Mouse (Mus musculus): ENCODE measurements around the gene Gm36176. TPM values are rescaled to one million over a fixed set of nuclear protein-coding genes. Genes with fewer than 3 reads are reported as not detected.

Gene Gm36176
- polyA plus RNA-seq, 1 experiment from 2014 or later: not detected

- H3K27me3 ChIP-seq (replicated peaks; ENCODE audit: control insufficient read depth, insufficient read depth, low read length): no peaks in the 10 kb centered on the region
- H3K36me3 ChIP-seq (ENCODE audit: control insufficient read depth, insufficient read depth, low read length): no peaks in the 10 kb centered on the region
- H3K27ac ChIP-seq (ENCODE audit: low read depth): no peak overlapping the region
- no peak overlapping the region for H3K9ac ChIP-seq (ENCODE audit: low read length)
- no peak overlapping the region for H3K4me3 ChIP-seq (ENCODE audit: low read depth, low read length)
- ATAC-seq (replicated peaks; ENCODE audit: low FRiP score, low TSS enrichment, low read depth) (no peak), DNase-seq (ENCODE audit: low spot score) (no peak)
- H3K4me1 ChIP-seq (replicated peaks; ENCODE audit: control insufficient read depth, insufficient read depth, low read length): no peaks in the 10 kb centered on the region; the same call in 1 of the 2 replicates
- no peak overlapping the region for H3K4me2 ChIP-seq (ENCODE audit: low read length)
- H3K9me3 ChIP-seq (ENCODE audit: control insufficient read depth, low read length): no peaks in the 10 kb centered on the region
- 86% methylated on average over 8 of the region's 8 CpGs for WGBS
These were observed 44.5 kb downstream of the Gm36176 start for GRCm38 (mm10) chr10:77890987-77891565.

GRCm38 (mm10) chr10:77895562-77895961 is 49.0 kb downstream of the Gm36176 start:
- Histone ChIP-seq H3K27me3 (replicated peaks; ENCODE audit: control insufficient read depth, insufficient read depth, low read length) (no peaks in the 10 kb centered on the region), H3K4me1 (replicated peaks; ENCODE audit: control insufficient read depth, insufficient read depth, low read length) (no peaks in the 10 kb centered on the region; the same call in 1 of the 2 replicates), H3K9me3 (ENCODE audit: control insufficient read depth, low read length) (no peaks in the 10 kb centered on the region), H3K36me3 (ENCODE audit: control insufficient read depth, insufficient read depth, low read length) (no peaks in the 10 kb centered on the region), H3K4me3 (ENCODE audit: low read depth, low read length) (no peak overlapping the region), H3K4me2 (ENCODE audit: low read length) (no peak overlapping the region), H3K27ac (ENCODE audit: low read depth) (no peak overlapping the region), H3K9ac (ENCODE audit: low read length) (no peak overlapping the region)
- WGBS: 36% methylated on average over 5 of the region's 5 CpGs
- no peak for ATAC-seq (replicated peaks; ENCODE audit: low FRiP score, low TSS enrichment, low read depth)
- DNase-seq (ENCODE audit: low spot score): no peak

Other genes starting within 250 kb of the Gm36176 start
- gene Sumo3, start 240.7 kb upstream of the Gm36176 start, polyA plus RNA-seq (2014; fragmentation: Nextera tagmentation; extraction: Ambion mirVana): 314 and 336 TPM in 2 replicates
- 2.0 TPM in 1 of 2 replicates, not detected in the other for gene Gm49325, start 240.6 kb upstream of the Gm36176 start, polyA plus RNA-seq (2014; fragmentation: Nextera tagmentation; extraction: Ambion mirVana)
- 46.7 and 48.5 TPM in 2 replicates for gene Ube2g2, start 224.5 kb upstream of the Gm36176 start, polyA plus RNA-seq (2014; fragmentation: Nextera tagmentation; extraction: Ambion mirVana)
- 0.62 and 1.2 TPM in 2 replicates for gene Tspear, start 160.2 kb upstream of the Gm36176 start, polyA plus RNA-seq (2014; fragmentation: Nextera tagmentation; extraction: Ambion mirVana)
- not detected in 2 replicates for gene Gm19402, start 156.0 kb upstream of the Gm36176 start, polyA plus RNA-seq (2014; fragmentation: Nextera tagmentation; extraction: Ambion mirVana)
- gene Gm9508, start 149.6 kb upstream of the Gm36176 start, polyA plus RNA-seq (2014; fragmentation: Nextera tagmentation; extraction: Ambion mirVana): not detected in 2 replicates
- not detected in 2 replicates for gene Gm10272, start 140.2 kb upstream of the Gm36176 start, polyA plus RNA-seq (2014; fragmentation: Nextera tagmentation; extraction: Ambion mirVana)
- gene Gm10024, start 135.3 kb upstream of the Gm36176 start, polyA plus RNA-seq (2014; fragmentation: Nextera tagmentation; extraction: Ambion mirVana): not detected in 2 replicates
- gene Gm10142, start 131.0 kb upstream of the Gm36176 start, polyA plus RNA-seq (2014; fragmentation: Nextera tagmentation; extraction: Ambion mirVana): not detected in 2 replicates
- gene Krtap12-1, start 126.2 kb upstream of the Gm36176 start, polyA plus RNA-seq (2014; fragmentation: Nextera tagmentation; extraction: Ambion mirVana): not detected in 2 replicates
- gene Gm10100, start 120.3 kb upstream of the Gm36176 start, polyA plus RNA-seq (2014; fragmentation: Nextera tagmentation; extraction: Ambion mirVana): not detected in 2 replicates
- not detected in 2 replicates for gene Gm18596, start 104.2 kb upstream of the Gm36176 start, polyA plus RNA-seq (2014; fragmentation: Nextera tagmentation; extraction: Ambion mirVana)
- gene Gm9736, start 95.4 kb upstream of the Gm36176 start, polyA plus RNA-seq (2014; fragmentation: Nextera tagmentation; extraction: Ambion mirVana): not detected in 2 replicates
- gene Gm3233, start 87.1 kb upstream of the Gm36176 start, polyA plus RNA-seq (2014; fragmentation: Nextera tagmentation; extraction: Ambion mirVana): not detected in 2 replicates
- gene Gm3238, start 75.5 kb upstream of the Gm36176 start, polyA plus RNA-seq (2014; fragmentation: Nextera tagmentation; extraction: Ambion mirVana): not detected in 2 replicates
- not detected in 2 replicates for gene Gm7138, start 69.9 kb upstream of the Gm36176 start, polyA plus RNA-seq (2014; fragmentation: Nextera tagmentation; extraction: Ambion mirVana)
- gene Gm3250, start 64.3 kb upstream of the Gm36176 start, polyA plus RNA-seq (2014; fragmentation: Nextera tagmentation; extraction: Ambion mirVana): not detected in 2 replicates
- gene Gm7137, start 58.6 kb upstream of the Gm36176 start, polyA plus RNA-seq (2014; fragmentation: Nextera tagmentation; extraction: Ambion mirVana): not detected in 2 replicates
- not detected in 2 replicates for gene Gm9639, start 51.7 kb upstream of the Gm36176 start, polyA plus RNA-seq (2014; fragmentation: Nextera tagmentation; extraction: Ambion mirVana)
- gene Gm19668, start 47.7 kb upstream of the Gm36176 start, polyA plus RNA-seq (2014; fragmentation: Nextera tagmentation; extraction: Ambion mirVana): not detected in 2 replicates
- gene Gm9507, start 35.0 kb upstream of the Gm36176 start, polyA plus RNA-seq (2014; fragmentation: Nextera tagmentation; extraction: Ambion mirVana): not detected in 2 replicates
- not detected in 2 replicates for gene Gm2696, start 32.1 kb upstream of the Gm36176 start, polyA plus RNA-seq (2014; fragmentation: Nextera tagmentation; extraction: Ambion mirVana)
- not detected in 2 replicates for gene Krtap10-4, start 19.7 kb upstream of the Gm36176 start, polyA plus RNA-seq (2014; fragmentation: Nextera tagmentation; extraction: Ambion mirVana)
- not detected in 2 replicates for gene Krtap10-10, start 10.9 kb upstream of the Gm36176 start, polyA plus RNA-seq (2014; fragmentation: Nextera tagmentation; extraction: Ambion mirVana)
- gene Gm10318, start 6.1 kb downstream of the Gm36176 start, polyA plus RNA-seq (2014; fragmentation: Nextera tagmentation; extraction: Ambion mirVana): not detected in 2 replicates
- not detected in 2 replicates for gene Gm3285, start 15.2 kb downstream of the Gm36176 start, polyA plus RNA-seq (2014; fragmentation: Nextera tagmentation; extraction: Ambion mirVana)
- 3.9 and 4.2 TPM in 2 replicates for gene Lrrc3, start 55.7 kb downstream of the Gm36176 start, polyA plus RNA-seq (2014; fragmentation: Nextera tagmentation; extraction: Ambion mirVana)
- 0.42 and 1.2 TPM in 2 replicates for gene Trpm2, start 123.8 kb downstream of the Gm36176 start, polyA plus RNA-seq (2014; fragmentation: Nextera tagmentation; extraction: Ambion mirVana)
- 23.5 and 24.7 TPM in 2 replicates for gene 1810043G02Rik, start 131.7 kb downstream of the Gm36176 start, polyA plus RNA-seq (2014; fragmentation: Nextera tagmentation; extraction: Ambion mirVana)
- 244 and 252 TPM in 2 replicates for gene Pfkl, start 163.3 kb downstream of the Gm36176 start, polyA plus RNA-seq (2014; fragmentation: Nextera tagmentation; extraction: Ambion mirVana)
- 0.34 TPM in 1 of 2 replicates, not detected in the other for gene Dnmt3l, start 195.1 kb downstream of the Gm36176 start, polyA plus RNA-seq (2014; fragmentation: Nextera tagmentation; extraction: Ambion mirVana)
- 0.15 and 0.31 TPM in 2 replicates for gene Aire, start 196.8 kb downstream of the Gm36176 start, polyA plus RNA-seq (2014; fragmentation: Nextera tagmentation; extraction: Ambion mirVana)
- gene Icosl, start 222.5 kb downstream of the Gm36176 start, polyA plus RNA-seq (2014; fragmentation: Nextera tagmentation; extraction: Ambion mirVana): 3.9 and 4.7 TPM in 2 replicates